Mouse (Mus musculus): ENCODE data around the gene Strada.
"Not testable (repeated sequence)": the region's sequence is repeated elsewhere in the genome, so short reads cannot be mapped to it uniquely, and the experiment has no call there.

GRCm38 (mm10) chr11:106199997-106200396, 2.0 kb downstream of the Strada start:
- TF ChIP-seq TAL1, GATA1 (IDR thresholded peaks at IDR 0.05; ENCODE audit: low read length): not testable (repeated sequence)

All from erythroblast, embryonic 14.5 days (primary cell).